ENCODE assay signal across 11 mouse cellular contexts in the genomic region with DNA sequence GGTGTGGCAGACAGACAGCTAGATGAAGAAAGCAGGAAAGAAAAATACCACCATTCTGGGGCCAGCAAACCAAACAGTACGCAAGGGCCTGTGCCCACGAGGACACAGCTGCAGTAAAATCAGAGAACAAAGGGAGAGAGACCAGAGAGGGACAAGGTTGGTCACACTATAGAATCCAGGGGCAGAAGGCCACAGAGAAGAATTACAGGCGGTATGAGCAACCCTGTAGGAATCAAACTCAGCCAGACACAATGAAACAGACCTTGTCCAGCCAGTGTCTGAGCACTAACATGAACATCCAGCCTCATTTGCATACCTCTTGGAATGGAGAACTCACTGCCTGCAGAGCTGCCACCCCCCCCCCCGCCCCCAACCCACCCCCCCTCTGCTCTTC. TPM values are rescaled to one million over a fixed set of nuclear protein-coding genes. Genes with fewer than 3 reads are reported as not detected.
DNase-seq lines count a peak whose midpoint lies in the region; ATAC-seq and TF ChIP-seq lines count a peak whose summit lies in the region.
"Had no signal": no experiment of that assay in that cellular context is flagged by ENCODE, and none has a peak within 500 bp of the region (broad histone marks: within the 10 kb centered on the region; RNA-seq: fewer than 3 reads in every experiment).

No protein-coding gene starts in this region.

- H3K4me2 ChIP-seq in heart, postnatal 0 days (ENCODE audit: low read depth, low read length) = peak overlapping the region; percentile 64
- H3K4me2 ChIP-seq in forebrain, embryonic 11.5 days (ENCODE audit: low read depth, low read length, severe bottlenecking) = peak overlapping the region; percentile 46
- peak overlapping the region; percentile 56 for H3K4me2 ChIP-seq in limb, embryonic 11.5 days (ENCODE audit: low read depth, severe bottlenecking)

- H3K9ac ChIP-seq in heart, postnatal 0 days (replicated peaks; ENCODE audit: low read depth, low read length) = no peak overlapping the region
- H3K9ac ChIP-seq in heart, adult 2 months (ENCODE audit: low read depth, low read length) = no peak overlapping the region
- peak overlapping the region; percentile 61 for H3K9ac ChIP-seq in forebrain, embryonic 11.5 days (ENCODE audit: low read length)
- no peak overlapping the region for H3K9ac ChIP-seq in limb, embryonic 11.5 days (ENCODE audit: low read length)

- no peak for TF ChIP-seq POLR2A in heart, adult 2 months (IDR thresholded peaks at IDR 0.05; ENCODE audit: insufficient read depth, low read depth, low read length)

- no peak for TF ChIP-seq CTCF in heart, postnatal 0 days (IDR thresholded peaks at IDR 0.05; ENCODE audit: low read depth)
- no peak for TF ChIP-seq CTCF in heart, adult 2 months (IDR thresholded peaks at IDR 0.05)

- WGBS in heart, postnatal 0 days = 15% methylated on average over 3 of the region's 4 CpGs
- WGBS in heart, adult 2 months = 35% methylated on average over 4 of the region's 4 CpGs
- WGBS in forebrain, embryonic 11.5 days = 18% methylated on average over 3 of the region's 4 CpGs
- 12% methylated on average over 4 of the region's 4 CpGs for WGBS in limb, embryonic 11.5 days

- no peaks in the 10 kb centered on the region for H3K79me2 ChIP-seq in heart, adult 2 months (replicated peaks; ENCODE audit: control insufficient read depth, insufficient read depth, low read length)

- no peaks in the 10 kb centered on the region for H3K9me3 ChIP-seq in heart, postnatal 0 days (replicated peaks; ENCODE audit: control insufficient read depth, low read length)
- no peaks in the 10 kb centered on the region for H3K9me3 ChIP-seq in forebrain, embryonic 11.5 days (ENCODE audit: control insufficient read depth, low read length)
- no peaks in the 10 kb centered on the region for H3K9me3 ChIP-seq in limb, embryonic 11.5 days (ENCODE audit: control insufficient read depth, low read length)

- no peak for DNase-seq in heart, postnatal 0 days (ENCODE audit: low spot score)
- DNase-seq in heart, adult 2 months = no peak
- no peak for DNase-seq in forebrain, embryonic 11.5 days (ENCODE audit: low spot score)
- no peak for DNase-seq in limb, embryonic 11.5 days (ENCODE audit: low spot score)
- no peak for DNase-seq in ovary, postnatal 14 days (ENCODE audit: low spot score)
- no peak for DNase-seq in cerebellum, adult 8-10 months
- no peak for DNase-seq in layer of hippocampus, postnatal 36 days
- DNase-seq: thymus, postnatal 4 days had no signal

- intact Hi-C loops in heart, adult 2 months (cut with DNase I) = no loop called here

- peaks cover 7% of the 10 kb centered on the region; the same call in 1 of the 2 replicates for H3K27me3 ChIP-seq in heart, postnatal 0 days (ENCODE audit: control insufficient read depth, insufficient read depth, low read length)
- H3K27me3 ChIP-seq in heart, adult 2 months (ENCODE audit: control insufficient read depth, insufficient read depth, low read length) = no peaks in the 10 kb centered on the region
- no peaks in the 10 kb centered on the region for H3K27me3 ChIP-seq in forebrain, embryonic 11.5 days (ENCODE audit: control insufficient read depth, insufficient read depth, low read length)
- 0 out of 2 replicates have a peak, but pooled peaks cover 2% of the 10 kb centered on the region for H3K27me3 ChIP-seq in limb, embryonic 11.5 days (ENCODE audit: control insufficient read depth, insufficient read depth, low read length)

- H3K4me1 ChIP-seq in heart, postnatal 0 days (ENCODE audit: control insufficient read depth, insufficient read depth) = peaks cover 19% of the 10 kb centered on the region
- peaks cover 5% of the 10 kb centered on the region for H3K4me1 ChIP-seq in heart, adult 2 months (ENCODE audit: control insufficient read depth, insufficient read depth, low read length)
- H3K4me1 ChIP-seq in forebrain, embryonic 11.5 days (replicated peaks; ENCODE audit: control insufficient read depth, insufficient read depth, low read length) = peaks cover 35% of the 10 kb centered on the region
- peaks cover 12% of the 10 kb centered on the region for H3K4me1 ChIP-seq in limb, embryonic 11.5 days (ENCODE audit: control insufficient read depth, insufficient read depth, low read length)

- no peak for ATAC-seq in heart, postnatal 0 days (ENCODE audit: insufficient read depth, low read depth)
- no peak; the same call in 1 of the 2 replicates for ATAC-seq in forebrain, embryonic 11.5 days (replicated peaks; ENCODE audit: low FRiP score)
- ATAC-seq in limb, embryonic 11.5 days (ENCODE audit: insufficient number of reproducible peaks, low FRiP score, low TSS enrichment, low read depth) = peak; percentile 32; the same call in 1 of the 2 replicates
- 0 out of 2 replicates have a peak, but pooled peaks have one; percentile 15 for ATAC-seq in monocyte, adult 5-6 weeks (replicated peaks; ENCODE audit: insufficient number of reproducible peaks, low FRiP score, low TSS enrichment, poor library complexity, severe bottlenecking)

- TF ChIP-seq EP300 in heart, postnatal 0 days (IDR thresholded peaks at IDR 0.05; ENCODE audit: low read depth) = no peak
- TF ChIP-seq EP300 in heart, adult 2 months (IDR thresholded peaks at IDR 0.05; ENCODE audit: insufficient read depth, low read depth, low read length) = no peak

- H3K36me3 ChIP-seq in heart, postnatal 0 days (replicated peaks; ENCODE audit: control insufficient read depth, insufficient read depth, low read length) = no peaks in the 10 kb centered on the region
- H3K36me3 ChIP-seq in heart, adult 2 months (ENCODE audit: control insufficient read depth, insufficient read depth, low read length) = no peaks in the 10 kb centered on the region
- no peaks in the 10 kb centered on the region for H3K36me3 ChIP-seq in forebrain, embryonic 11.5 days (ENCODE audit: control insufficient read depth, insufficient read depth, low read length)
- H3K36me3 ChIP-seq in limb, embryonic 11.5 days (ENCODE audit: control insufficient read depth, insufficient read depth, low read length) = no peaks in the 10 kb centered on the region

- peak overlapping the region; percentile 99 for H3K27ac ChIP-seq in heart, postnatal 0 days (ENCODE audit: low read depth)
- H3K27ac ChIP-seq in heart, adult 2 months = no peak overlapping the region
- H3K27ac ChIP-seq in forebrain, embryonic 11.5 days (ENCODE audit: low read depth, low read length) = peak overlapping the region; percentile 96
- H3K27ac ChIP-seq in limb, embryonic 11.5 days (replicated peaks; ENCODE audit: low read depth, low read length) = peak overlapping the region; percentile 25; the same call in 1 of the 2 replicates

- 0 out of 2 replicates have a peak overlapping the region, but pooled peaks have one; percentile 29 for H3K4me3 ChIP-seq in heart, postnatal 0 days (ENCODE audit: low read depth, low read length)
- no peak overlapping the region for H3K4me3 ChIP-seq in heart, adult 2 months
- H3K4me3 ChIP-seq in forebrain, embryonic 11.5 days (ENCODE audit: low read depth, low read length) = 0 out of 2 replicates have a peak overlapping the region, but pooled peaks have one; percentile 1
- no peak overlapping the region for H3K4me3 ChIP-seq in limb, embryonic 11.5 days (ENCODE audit: low read depth, low read length)

RNA-seq across cellular contexts. Expression of gene Igfbpl1, which starts 7.9 kb away (rescaled TPM):
- 9.3 and 9.7 TPM in 2 replicates for total RNA-seq in heart, postnatal 0 days (2014; rRNA removed; ENCODE audit: low replicate concordance)
- 1.6 and 2.0 TPM in 2 replicates for polyA plus RNA-seq in heart, postnatal 0 days (2015; fragmentation: Nextera tagmentation; extraction: Ambion mirVana)
- total RNA-seq in heart, adult 2 months (2021) = under 1 TPM; 0.16 to 0.20 TPM
- polyA plus RNA-seq in heart, adult 2 months (2012; rRNA removed) = 1.00 and 1.0 TPM in 2 replicates
- polyA plus RNA-seq in forebrain, embryonic 11.5 days (2014; fragmentation: Nextera tagmentation; extraction: Ambion mirVana) = 83.2 and 84.0 TPM in 2 replicates
- polyA plus RNA-seq in limb, embryonic 11.5 days (2014; fragmentation: Nextera tagmentation; extraction: Ambion mirVana) = 0.52 and 0.67 TPM in 2 replicates
- not detected in 3 replicates for total RNA-seq in monocyte, adult 5-6 weeks (2017)
- 1 to 10 TPM; 6.6 TPM for total RNA-seq in layer of hippocampus, postnatal 36 days (2021)
- total RNA-seq: neutrophil, adult 5-6 weeks had no signal

RNA-seq across cellular contexts. Expression of gene Aldh1b1, which starts 20.0 kb away (rescaled TPM):
- 238 and 284 TPM in 2 replicates for total RNA-seq in heart, postnatal 0 days (2014; rRNA removed; ENCODE audit: low replicate concordance)
- 200 and 211 TPM in 2 replicates for polyA plus RNA-seq in heart, postnatal 0 days (2015; fragmentation: Nextera tagmentation; extraction: Ambion mirVana)
- 10 to 100 TPM; 12.3 to 12.7 TPM for total RNA-seq in heart, adult 2 months (2021)
- 18.9 and 22.2 TPM in 2 replicates for polyA plus RNA-seq in heart, adult 2 months (2012; rRNA removed)
- 5.0 and 5.2 TPM in 2 replicates for polyA plus RNA-seq in forebrain, embryonic 11.5 days (2014; fragmentation: Nextera tagmentation; extraction: Ambion mirVana)
- 0.58 and 0.99 TPM in 2 replicates for polyA plus RNA-seq in limb, embryonic 11.5 days (2014; fragmentation: Nextera tagmentation; extraction: Ambion mirVana)
- 5.1 to 16.0 TPM (median 5.4 TPM) in 3 replicates for total RNA-seq in monocyte, adult 5-6 weeks (2017)
- 1 to 10 TPM; 8.1 to 8.7 TPM for total RNA-seq in layer of hippocampus, postnatal 36 days (2021)

RNA-seq across cellular contexts. Expression of gene Stra6l, which starts 29.7 kb away (rescaled TPM):
- 0.19 TPM in 1 of 2 replicates, not detected in the other for total RNA-seq in heart, postnatal 0 days (2014; rRNA removed; ENCODE audit: low replicate concordance)
- polyA plus RNA-seq in heart, postnatal 0 days (2015; fragmentation: Nextera tagmentation; extraction: Ambion mirVana) = 0.12 and 0.18 TPM in 2 replicates
- not detected for total RNA-seq in heart, adult 2 months (2021)
- 0.06 TPM in 2 replicates for polyA plus RNA-seq in heart, adult 2 months (2012; rRNA removed)
- polyA plus RNA-seq in forebrain, embryonic 11.5 days (2014; fragmentation: Nextera tagmentation; extraction: Ambion mirVana) = 0.37 and 0.56 TPM in 2 replicates
- polyA plus RNA-seq in limb, embryonic 11.5 days (2014; fragmentation: Nextera tagmentation; extraction: Ambion mirVana) = 2.8 and 3.1 TPM in 2 replicates
- total RNA-seq in monocyte, adult 5-6 weeks (2017) = 0.39 to 0.75 TPM (median 0.57 TPM) in 3 replicates
- not detected for total RNA-seq in layer of hippocampus, postnatal 36 days (2021)
- total RNA-seq: layer of hippocampus, adult 2 months; neutrophil, adult 5-6 weeks had no signal

Comparison
In these comparisons a context has a peak if more than half of its experiments do, and no peak if none do; other contexts are left out.
1. H3K4me3 ChIP-seq: peak in heart, postnatal 0 days (single experiment) and forebrain, embryonic 11.5 days (single experiment); none in heart, adult 2 months (single experiment) and limb, embryonic 11.5 days (single experiment).
2. RNA of gene Aldh1b1, which starts 20.0 kb away (total RNA-seq): 238 to 284 TPM in heart, postnatal 0 days; 12.3 to 12.7 TPM in heart, adult 2 months, 8.1 to 8.7 TPM in layer of hippocampus, postnatal 36 days and 5.1 to 16.0 TPM in monocyte, adult 5-6 weeks; every median in the first group is over 10 times any median in the second.
3. ATAC-seq: peak in limb, embryonic 11.5 days (single experiment) and monocyte, adult 5-6 weeks (single experiment); none in heart, postnatal 0 days (single experiment) and forebrain, embryonic 11.5 days (single experiment).
4. Peak in every context shown above with its lines, with median percentiles within 50 percentile points of each other: H3K4me2 ChIP-seq.